Mouse (Mus musculus): ENCODE results near the gene Gfod2.

Gfod2 gene

DNA sequence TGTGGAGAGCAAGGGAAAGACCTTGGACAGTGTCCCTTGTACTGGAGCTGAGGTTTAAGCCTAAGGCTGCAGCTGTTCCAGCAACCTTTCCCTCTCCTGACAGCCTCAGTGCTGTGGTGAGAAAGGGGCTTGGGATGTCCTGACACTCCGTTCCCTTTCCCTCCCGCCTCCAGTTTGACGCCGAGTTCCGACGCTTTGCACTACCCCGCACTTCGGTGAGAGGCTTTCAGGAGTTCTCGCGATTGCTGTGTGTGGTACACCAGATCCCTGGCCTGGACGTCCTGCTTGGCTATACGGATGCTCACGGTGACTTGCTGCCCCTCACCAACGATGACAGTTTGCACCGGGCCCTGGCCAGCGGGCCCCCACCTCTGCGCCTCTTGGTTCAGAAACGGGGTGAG, 56.5 kb downstream of the Gfod2 start:
- no peak for DNase-seq

DNA sequence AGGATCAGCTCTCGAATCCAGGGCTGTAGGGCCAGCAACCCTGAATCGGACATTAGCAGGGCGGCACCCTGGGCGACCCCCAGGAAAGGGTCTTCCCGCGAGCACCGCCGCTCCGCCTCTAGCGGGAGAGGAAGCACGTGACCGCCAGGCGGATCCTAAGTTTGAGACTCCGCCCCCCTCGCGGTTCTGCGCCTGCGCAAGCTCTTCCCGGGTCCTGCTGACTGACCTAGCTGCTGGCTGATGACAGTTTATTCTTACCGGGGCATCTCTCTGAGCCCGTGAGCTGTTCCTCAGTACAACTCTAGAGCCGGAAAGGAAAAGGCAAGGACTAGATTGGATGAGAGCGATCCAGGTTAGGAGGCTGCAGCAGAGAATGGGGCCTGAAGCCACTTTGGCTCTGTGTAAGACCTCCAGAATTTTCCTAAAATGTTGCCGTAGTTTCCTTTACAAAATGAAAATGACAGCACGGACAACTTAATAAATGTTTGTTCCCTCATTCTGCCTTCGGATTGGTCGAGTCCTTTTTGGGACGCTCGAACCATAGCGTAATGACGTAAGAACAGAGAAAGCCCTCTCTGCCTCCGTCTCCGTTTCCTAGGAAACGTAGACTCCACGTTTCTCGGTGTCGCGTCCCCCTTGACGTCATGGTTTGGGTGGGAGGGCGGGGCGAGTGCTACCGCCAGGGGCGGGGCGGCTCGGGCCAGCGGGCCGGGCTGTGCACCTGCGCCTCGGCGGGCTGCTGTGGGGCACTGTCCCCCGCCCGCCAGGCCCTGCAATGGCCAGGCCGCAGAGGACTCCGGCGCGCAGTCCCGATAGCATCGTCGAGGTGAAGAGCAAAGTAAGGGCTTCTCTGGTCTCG, 57.3 kb downstream of the Gfod2 start, which contains the start of the genes Acd and Pard6a:
TSS of gene Acd (minus strand) at position 137 of the 859 bp plus-strand sequence.
TSS of gene Pard6a (plus strand) at position 183 of the 859 bp plus-strand sequence.
- peak; percentile 97 for DNase-seq

DNA sequence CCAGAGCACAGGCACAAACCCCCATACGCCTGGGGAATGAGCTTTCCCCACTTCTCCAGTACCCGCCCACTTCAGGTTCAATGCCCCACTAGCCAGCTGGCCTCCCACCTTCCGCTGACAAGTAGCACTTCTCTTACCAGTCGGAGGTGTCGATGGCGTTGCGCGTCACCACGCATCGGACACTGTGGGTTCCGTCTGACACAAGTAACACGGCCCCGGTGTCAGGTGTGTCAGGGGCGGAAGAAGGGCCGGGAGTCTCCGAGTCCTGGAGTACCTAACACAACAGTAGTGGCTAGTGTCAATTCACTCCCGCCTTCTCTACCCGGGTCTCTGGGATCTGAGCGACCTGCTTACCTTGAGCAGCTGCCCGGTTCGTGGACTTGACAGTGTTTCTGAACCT, 57.9 kb downstream of the Gfod2 start:
- no peak for DNase-seq

DNA sequence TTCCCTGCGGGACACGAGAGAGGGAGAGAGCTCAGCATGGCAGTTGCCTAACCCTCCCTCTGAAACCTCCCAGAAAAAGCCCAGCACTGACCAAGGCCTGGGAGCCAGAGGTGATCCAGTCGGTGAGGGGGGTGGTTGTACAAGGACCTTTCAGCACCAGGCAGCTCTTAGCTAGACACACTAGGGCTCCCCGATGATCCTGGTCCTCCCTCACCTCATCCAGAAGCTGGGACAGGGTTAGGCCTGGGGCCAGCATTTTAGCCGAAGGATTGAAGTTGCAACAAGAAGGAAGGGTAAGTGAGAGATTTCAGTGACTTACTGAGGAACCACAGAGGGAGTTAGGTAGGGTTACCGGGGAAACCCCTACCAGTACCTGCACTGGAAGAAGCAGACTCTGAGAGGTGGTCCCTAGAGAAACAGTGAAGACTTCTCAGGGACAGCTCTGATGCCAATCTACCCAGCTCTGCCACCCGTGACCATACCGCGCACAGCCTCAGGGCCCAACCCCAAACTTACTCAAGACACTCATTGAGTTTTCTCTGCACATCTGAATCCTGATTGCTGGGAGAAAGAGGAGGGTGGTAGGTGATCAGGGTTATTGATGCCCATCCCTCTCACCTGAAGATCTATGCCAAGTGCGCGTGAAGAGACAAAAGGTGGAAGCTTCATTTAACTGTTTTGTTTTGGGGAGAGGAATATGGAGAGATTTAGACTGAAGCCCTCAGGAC, 58.8 kb downstream of the Gfod2 start:
- no peak for DNase-seq

DNA sequence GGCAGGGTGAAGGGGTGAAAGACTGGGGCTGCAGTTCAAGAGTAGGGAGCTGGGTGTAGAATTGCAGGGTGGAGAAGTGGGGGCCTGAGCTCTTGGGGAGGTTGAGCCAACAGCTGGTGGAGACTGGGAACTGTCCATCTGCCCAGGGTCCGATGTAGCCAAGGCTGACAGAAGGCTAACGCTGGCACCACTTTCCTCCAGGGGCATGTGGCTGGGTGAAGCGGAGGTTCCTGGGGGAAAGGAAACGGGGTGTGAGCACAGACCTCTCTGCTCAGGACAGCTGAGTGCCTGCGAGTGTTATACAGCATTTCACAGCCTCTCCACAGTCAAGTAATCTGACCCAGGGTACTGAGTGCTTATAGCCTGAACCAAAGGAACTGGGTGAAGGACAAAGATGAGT, 59.7 kb downstream of the Gfod2 start:
- DNase-seq: no peak

DNA sequence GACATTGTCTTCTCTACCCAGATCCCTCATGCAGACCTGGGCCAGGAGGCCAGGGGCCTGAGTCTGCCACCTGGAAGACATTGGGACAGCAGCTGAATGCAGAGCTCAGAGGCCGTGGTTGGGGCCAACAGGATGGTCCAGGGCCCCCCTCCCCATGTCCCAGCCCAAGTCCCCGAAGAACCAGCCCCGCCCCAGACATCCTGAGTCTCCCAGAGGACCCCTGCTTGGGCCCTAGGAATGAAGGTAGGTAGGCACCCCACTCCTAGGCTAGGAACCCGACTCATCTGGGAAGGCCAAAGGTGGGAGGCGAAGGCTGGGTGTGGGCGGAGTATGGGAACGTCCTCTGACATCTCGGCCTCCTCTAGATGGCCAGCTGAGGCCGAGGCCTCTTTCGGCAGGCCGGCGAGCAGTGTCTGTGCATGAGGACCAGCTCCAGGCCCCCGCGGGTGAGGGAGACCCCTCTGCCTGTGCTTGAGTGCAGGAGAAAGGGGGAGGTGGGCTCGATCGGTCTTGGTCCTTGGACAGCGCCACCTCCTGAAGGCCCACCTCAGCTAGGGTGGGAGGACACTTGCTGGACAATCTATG, 61.2 kb downstream of the Gfod2 start:
- no peak for DNase-seq

DNA sequence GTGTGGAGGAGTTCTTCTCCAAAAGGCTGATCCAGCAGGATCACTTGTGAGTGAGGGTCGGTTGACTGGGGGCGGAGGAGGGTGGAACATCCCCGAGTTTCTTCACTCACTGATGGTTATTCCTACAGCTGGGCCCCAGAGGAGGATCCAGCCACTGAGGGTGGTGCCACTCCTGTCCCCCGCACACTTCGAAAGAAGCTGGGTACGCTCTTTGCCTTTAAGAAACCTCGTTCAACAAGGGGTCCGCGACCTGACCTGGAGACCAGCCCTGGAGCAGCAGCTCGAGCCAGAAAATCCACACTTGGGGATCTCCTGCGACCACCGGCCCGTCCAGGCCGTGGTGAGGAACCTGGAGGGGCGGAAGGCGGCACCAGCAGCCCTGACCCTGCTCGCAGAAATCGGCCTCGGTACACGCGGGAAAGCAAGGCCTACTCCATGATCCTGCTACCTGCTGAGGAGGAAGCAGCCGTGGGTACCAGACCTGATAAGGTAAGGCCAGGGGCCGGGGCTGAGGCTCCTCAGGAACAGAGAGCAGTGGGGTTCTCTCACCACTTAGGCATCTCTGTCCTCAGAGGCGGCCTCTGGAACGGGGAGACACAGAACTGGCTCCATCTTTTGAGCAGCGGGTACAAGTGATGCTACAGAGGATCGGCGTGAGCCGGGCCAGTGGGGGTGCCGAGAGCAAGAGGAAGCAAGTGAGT, 63.2 kb downstream of the Gfod2 start:
- DNase-seq: no peak

DNA sequence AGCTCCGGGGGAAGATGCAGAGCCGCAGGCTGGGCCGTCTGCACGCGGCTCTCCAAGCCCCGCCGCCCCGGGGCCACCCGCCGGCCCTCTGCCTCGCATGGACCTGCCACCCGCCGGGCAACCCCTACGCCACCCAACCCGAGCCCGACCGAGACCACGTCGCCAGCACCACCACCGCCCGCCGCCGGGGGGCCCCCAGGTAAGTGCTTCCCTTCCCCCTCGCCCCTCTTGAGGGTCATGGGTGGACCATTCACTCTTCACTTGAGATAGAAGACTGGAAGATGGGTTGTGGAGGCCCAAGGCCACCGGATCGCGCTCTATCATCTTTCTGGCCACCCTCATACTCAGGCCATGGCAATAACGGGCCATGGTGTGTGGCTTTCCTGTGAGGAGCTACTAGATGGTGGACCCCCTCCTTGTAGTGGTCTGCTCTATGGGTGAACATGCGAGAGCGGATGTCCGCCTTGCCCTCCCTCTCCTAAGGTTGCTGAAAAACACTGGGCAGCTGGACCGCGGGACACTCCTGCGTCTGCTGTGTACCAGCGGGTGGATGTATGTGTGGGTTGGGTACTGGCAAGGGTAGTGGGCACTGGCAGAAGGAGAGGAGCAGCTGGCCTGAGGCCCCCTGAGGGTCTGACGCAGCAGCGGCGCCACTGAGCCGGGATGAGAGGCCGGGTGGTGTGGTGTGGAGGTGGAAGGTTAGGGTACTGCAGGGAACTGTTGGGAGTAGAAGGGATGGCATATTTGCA, 64.2 kb downstream of the Gfod2 start:
- DNase-seq: peak; percentile 69

DNA sequence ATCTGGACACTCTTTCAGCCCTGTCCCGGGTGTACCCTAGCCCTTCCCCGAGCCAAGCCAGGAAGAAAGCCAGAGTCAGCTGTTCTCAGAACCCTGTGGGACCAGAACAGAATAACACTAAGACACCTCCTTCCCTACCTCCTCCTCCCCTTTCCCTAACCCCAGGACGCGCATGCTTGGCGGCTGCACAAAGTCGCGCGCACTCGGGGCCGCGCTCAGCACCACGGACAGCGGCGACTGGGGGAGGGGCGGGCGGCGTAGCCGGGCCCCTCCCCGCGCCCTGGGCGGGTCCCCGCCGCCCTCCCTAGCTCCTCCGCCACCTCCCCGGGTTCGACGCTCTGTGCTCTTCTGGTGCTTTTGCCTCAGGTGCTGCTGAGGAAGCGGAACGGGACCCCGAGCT, 64.8 kb downstream of the Gfod2 start:
- peak; percentile 82 for DNase-seq

DNA sequence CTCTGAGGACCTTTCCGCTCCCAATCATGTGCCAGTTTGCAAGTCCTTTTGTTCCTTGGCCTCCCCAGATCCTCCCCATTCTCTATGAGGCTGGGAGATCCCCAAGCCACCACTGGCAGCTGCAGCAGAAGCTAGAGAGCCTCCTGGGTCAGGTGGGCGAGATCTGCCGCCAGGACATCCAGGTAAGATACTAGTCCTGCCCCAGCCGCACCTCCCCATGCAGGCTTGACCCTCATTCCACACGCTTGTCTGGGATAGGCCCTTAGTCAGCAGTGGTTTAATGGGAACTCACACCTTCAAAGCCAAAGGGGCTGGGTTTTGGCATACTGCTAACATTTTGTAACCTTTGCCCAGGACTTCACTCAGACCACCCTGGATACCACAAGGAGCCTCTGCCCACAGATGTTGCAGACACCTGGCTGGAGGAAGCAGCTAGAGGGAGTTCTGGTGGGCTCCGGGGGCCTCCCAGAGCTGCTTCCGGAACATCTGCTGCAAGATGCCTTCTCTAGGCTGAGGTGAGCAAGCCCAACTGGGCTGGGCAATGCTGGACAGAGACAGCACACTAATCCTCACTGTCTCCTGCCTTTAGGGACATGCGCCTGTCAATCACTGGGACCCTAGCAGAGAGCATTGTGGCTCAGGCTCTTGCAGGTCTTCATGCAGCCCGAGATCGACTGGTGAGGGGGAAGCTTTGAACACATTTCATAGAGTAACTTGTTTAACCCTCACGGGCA, 65.8 kb downstream of the Gfod2 start:
- no peak for DNase-seq

DNA sequence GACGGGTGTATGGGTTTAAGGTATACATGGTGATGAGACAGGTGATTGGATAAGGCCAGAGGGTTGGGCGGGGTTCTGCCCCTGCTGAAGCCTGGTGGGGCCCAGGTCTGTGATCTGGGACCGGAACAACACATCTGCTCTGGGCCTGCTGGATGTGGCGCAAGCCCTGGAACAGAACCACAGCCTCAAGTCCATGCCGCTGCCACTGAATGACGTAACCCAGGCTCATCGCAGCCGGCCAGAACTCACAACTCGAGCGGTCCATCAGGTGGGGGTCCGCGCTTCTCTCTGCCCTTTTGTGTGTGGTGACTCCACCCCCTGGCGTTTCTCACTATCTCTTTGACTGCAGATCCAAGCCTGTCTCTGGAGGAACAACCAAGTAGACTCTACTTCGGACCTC, 67.5 kb downstream of the Gfod2 start:
- no peak for DNase-seq

DNA sequence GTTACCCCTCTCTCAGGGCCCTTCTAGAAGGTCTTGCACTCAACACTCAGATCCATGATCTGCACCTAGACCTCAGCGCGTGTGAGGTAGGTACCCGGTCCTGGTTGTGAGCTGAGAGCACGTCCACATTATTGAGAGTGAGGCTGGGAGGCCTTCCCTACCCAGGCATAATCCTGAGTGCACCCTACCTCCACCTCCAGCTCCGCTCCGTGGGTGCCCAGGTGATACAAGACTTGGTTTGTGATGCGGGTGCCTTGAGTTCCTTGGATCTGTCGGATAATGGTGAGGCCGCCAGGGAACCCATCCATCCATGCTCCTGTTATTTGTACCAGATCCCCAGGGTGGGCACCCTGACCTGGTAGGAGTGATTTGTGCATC, 68.5 kb downstream of the Gfod2 start:
- DNase-seq: no peak

DNA sequence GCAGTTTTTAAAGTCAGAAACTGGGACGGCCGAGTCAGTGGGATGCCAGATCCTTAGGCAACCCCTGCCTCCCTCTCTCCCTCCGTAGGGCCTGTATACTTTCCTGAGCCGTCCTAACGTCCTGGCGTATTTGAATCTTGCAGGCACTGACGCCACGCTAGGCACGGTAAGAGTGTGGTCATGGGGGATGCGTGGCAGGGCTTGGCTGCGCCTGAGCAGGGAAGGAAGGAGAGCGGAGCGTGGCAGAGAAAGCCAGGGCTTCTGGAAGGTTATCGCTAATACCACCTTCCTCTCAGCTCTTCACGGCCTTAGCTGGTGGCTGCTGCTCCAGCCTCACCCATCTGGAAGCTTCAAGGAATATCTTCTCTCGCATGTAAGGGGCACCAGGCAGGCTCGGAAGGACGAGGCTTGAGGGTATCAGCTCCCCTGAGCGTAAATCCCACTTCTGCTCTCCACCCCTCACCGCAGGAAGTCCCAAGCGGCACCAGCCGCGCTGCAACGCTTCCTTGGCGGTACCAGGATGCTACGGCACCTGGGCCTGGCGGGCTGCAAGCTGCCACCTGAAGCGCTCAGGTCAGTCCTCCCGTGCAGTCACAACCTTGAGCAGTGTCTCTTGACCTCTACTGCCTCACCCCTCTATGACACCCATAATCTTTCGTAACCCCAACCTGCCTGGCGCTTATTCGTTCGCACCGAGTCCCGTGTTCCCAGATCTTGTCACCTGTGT, 69.0 kb downstream of the Gfod2 start:
- no peak for DNase-seq

DNA sequence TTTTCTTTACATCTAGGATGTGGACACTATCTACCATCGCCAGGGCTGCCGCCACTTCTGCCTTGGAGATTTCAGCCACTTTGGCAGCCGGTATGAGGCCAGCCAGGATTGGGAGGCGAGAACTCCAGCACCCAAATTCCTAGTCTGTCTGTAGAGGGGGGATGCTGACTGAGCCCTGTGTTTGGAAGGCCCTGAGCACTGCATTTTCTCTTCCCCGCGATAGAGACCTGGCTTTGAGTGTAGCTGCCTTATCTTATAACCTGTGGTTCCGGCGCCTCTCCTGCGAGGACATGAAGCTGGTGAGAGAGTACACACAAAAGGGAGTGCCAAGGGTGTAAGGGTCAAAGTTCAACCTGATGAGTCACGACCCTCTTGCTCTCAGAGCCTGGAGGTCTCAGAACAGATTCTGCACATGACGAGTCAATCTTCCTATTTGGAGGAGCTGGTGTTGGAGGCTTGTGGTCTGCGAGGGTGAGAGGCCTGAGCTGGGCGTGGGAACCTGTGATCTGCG, 70.2 kb downstream of the Gfod2 start:
- no peak for DNase-seq

DNA sequence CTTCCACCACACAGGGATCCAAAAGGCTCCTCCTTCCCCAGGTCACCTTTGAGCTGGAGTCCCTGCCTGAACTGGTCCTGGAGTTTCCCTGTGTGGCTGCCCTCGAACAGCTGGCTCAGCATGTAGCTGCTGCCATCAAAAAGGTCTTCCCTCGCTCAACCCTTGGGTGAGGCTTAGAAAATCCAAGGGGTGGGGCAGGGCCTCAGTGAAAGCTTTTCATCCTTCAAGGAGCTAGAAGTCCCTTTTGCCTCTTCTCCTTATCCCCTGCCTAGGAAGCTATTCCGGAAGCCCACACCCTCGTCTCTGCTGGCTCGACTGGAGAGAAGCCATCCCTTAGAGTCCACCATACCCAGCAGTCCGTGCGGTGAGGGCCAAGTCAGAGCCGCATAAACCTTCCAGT, 71.0 kb downstream of the Gfod2 start:
- DNase-seq: no peak

DNA sequence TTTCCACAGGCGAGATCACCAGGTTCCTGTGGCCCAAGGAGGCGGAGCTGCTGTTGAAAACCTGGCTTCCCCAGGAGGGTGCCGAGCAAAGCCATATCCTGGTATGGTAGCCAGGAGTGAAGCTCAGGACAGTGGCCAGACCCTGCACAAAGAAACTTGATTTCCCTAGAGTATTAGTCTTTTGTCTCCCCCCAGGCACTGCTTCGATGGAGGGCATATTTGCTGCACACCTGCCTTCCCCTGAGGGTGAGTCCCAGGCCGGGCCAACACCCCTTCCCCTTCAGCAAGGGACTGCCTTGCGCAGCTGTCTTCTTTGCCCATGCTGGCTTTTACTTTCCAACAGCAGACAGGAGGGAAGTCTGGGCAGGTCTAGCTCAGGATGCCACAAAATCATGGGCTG, 71.9 kb downstream of the Gfod2 start:
- DNase-seq: no peak

DNA sequence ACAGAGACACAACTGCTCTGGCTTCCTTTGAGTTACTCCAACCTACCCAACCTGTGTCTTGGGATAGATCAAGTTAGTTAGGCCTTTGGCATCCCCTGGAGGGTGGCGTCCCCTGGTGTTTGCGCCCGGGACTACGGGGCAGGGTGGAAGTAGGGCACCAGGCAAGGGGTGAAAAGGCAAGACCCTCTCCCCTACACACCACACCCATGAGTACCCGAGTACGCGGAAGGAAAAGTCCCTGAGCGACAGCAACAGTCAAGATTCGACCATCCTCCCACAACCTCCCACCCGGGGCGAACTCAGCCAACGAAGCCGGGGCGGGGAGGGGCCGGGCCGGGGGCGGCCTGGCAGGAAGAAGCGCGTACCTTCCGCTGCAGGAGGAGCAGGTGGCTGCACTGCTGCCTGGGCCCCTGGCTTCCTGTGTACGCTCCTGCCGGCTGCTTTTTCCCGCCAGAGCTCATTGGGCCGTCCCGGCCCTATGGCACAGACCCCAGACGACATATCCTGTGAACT, 72.6 kb downstream of the Gfod2 start, which contains the start of gene Carmil2:
TSS of gene Carmil2 (plus strand) at position 479 of the 513 bp plus-strand sequence.
- peak; percentile 64 for DNase-seq

DNA sequence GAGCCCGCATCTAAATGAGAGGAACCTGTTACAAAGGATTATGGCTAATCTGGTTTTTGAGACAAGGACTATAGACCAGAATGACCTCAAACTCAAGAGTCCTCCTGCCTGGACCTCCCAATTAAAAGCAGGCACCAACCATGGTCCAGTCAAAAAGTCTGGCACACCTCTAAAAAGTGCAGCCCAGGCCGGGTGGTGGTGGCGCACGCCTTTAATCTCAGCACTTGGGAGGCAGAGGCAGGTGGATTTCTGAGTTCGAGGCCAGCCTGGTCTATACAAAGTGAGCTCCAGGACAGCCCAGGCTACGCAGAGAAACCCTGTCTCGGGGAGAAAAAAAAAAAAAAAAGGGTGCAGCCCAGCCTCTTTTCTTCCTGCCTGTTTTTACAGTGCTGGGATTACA, 73.1 kb downstream of the Gfod2 start:
- DNase-seq: no peak

DNA sequence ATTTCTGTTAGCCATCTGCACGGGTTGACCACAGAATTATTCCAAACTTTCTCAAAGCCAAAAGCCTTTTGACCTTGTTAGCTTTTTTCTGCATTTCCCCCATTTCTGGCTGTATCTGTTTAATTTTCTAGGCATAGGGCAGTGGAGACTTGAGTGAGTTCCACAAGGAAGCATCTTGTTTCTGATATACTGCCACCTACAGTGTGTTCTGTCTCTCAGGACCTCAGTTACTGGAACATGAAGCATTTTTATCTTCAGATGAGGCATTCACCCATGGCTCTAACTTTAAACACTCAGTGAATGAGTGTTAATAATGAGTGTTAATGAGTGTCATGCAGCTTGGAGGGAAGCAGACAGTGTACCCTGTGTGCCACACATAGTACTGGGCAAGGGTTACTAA, 80.6 kb downstream of the Gfod2 start:
- no peak for DNase-seq

All from retina, postnatal 1 day (tissue).